Mouse (Mus musculus) brain, embryonic 14.5 days (tissue): ENCODE data around the gene Togaram2.

ENCODE experiments used
- CTCF ChIP-seq: fragments of 200-500 bp; IDR thresholded peaks from 2 replicates; pipeline ENCODE4 v1.5.1; 2012; ENCODE audit warnings: inconsistent platforms, mild to moderate bottlenecking, moderate library complexity, borderline replicate concordance; ENCODE audit not compliant: insufficient read depth, insufficient read length; ENCODE audit errors: extremely low read depth
- POLR2A ChIP-seq: fragments of 200-500 bp; IDR thresholded peaks from 2 replicates; pipeline ENCODE4 v1.6.1; 2012; ENCODE audit warnings: mild to moderate bottlenecking, inconsistent platforms, borderline replicate concordance; ENCODE audit not compliant: poor library complexity, insufficient read depth, insufficient read length, severe bottlenecking; ENCODE audit errors: extremely low read depth

GRCm38 (mm10) chr17:71637750-71638265 lies 35.3 kb upstream of the Togaram2 start:
- TF ChIP-seq POLR2A, result no peak
- no peak for TF ChIP-seq CTCF
